Mouse (Mus musculus) left cerebral cortex, postnatal 10 days (tissue): Measurements from ENCODE around the gene Ap5b1. TPM values are rescaled to one million over a fixed set of nuclear protein-coding genes. Genes with fewer than 3 reads are reported as not detected.
A peak's percentile ranks its signal among the peaks of the same experiment; 100 is the strongest.

Experiments
- DNase-seq, 2 experiments: peaks; one replicate each; pipeline ENCODE4 v3.0.0; 2021 to 2022; ENCODE audit warnings: low spot score in 2 of 2, mixed read lengths in 1 of 2; ENCODE audit errors: extremely low spot score in 1 of 2
- intact Hi-C: fragments of 180-260 bp; cut with DNase I; formaldehyde crosslinking; loops from one replicate; pipeline ENCODE4 v1.15.1; 2025
- total RNA-seq, 2 experiments: library from RNA; stranded (reverse); gene quantifications; 2 replicates each; pipeline ENCODE4 v1.2.3; 2021

Gene Ap5b1
- total RNA-seq, 2 experiments from 2014 or later, result 8.3 to 9.2 TPM

DNA sequence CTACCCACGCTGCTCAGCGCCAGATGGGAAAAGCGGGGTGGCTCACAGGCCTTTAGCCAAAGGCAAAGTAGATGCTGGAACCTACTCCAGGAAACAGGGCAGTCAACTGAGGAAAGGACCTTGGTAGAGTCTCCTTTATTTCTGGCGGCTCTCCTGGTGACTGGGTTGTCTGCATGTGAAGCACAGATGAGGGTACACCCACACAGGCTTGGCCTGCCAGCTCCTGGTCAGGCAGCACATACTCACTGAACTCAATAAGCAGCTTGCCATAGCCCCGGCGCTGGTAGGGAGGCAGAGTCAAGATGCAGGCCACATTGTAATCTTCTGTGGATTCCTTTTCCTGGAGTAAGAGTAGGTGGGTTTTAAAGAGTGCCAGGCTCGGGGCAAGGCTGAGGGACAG lies 37.3 kb downstream of the Ap5b1 start:
- intact Hi-C loops, result no loop called here

GRCm38 (mm10) chr19:5606196-5606595 lies 38.4 kb downstream of the Ap5b1 start:
- peak in 1 of 2 experiments; percentile 54 for DNase-seq
- intact Hi-C loops, result no loop called here

More for the DNA sequence above, 37.3 kb downstream of the Ap5b1 start:
- no peak for DNase-seq

DNA sequence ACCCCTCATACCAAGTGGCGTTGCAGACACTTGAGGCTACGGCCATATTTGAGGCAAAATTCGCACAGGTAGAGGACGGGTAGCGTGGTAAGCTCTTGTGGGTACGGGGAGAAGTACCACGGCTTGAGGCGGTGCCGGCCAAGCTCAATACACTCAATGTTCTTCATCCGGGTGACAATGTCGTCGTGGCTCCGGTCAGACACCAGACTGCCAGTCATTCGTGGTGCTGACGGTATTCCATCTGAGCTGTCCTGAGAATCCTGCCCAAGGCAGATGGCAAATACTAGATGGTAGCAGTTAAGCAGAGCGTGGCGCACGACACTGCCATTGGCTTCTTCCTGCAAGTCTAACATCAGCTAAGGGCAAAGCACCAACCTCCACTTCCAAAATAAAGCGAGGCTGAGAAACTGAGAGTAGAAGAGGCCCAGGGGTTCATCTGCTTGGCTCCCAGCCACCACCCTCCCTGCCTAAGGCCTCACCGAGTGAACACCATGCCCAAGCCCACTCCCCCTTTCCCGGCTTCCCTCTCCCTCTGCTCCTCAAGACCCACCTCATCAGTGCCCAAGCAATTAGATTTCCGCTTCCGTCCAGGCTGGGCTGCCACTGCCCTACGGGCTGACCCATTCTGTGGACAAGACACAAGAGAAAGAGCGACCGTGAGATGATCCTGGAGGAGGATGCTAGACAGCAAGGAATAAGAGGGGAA lies 40.0 kb downstream of the Ap5b1 start:
- intact Hi-C loops, result no loop called here
- no peak for DNase-seq

DNA sequence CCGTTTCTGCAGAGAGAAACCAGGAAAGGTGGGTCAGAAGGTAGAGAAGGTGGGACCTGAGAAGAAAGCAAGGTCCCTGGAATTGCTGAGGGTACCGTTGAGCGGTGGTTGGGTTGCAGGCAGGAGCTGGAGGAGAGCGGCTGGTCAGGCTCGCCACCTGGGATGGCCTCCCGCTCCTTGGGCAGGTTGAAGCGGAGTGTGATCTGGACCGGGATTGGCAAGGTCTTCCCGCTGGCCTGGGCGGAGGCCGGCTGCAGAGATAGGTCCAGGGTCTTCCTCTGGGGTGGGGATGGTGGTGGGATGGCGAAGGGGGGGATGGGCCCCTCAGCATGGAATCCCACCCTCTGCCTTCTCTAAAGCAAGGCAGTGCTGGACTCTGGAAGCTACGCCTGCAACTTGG lies 40.9 kb downstream of the Ap5b1 start:
- intact Hi-C loops, result no loop called here

DNA sequence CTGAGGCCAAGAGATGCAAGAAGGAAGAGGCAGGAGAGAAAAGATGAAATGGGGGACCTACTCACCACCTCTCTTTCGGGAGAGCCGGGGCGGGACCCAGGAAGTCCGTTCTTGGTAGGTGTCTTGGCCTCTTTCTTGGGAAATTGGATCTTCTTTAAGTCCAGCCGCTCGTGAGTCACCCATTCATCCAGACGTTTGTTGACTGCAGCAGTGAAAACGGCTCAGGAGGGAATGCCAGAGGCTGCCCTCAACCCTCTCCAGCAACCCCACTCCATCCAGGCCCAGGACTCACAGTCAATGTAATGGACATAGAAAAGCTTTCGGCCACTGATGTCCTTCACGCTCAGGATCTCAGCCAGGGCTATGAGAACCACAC lies 41.3 kb downstream of the Ap5b1 start:
- no peak for DNase-seq
- intact Hi-C loops, result no loop called here

More for the DNA sequence above, 40.9 kb downstream of the Ap5b1 start:
- no peak for DNase-seq

GRCm38 (mm10) chr19:5609547-5610404 lies 42.0 kb downstream of the Ap5b1 start, which contains the start of gene Kat5:
Gene Kat5, minus strand, starts transcription at chr19:5610237.
- peak; percentile 87 to 94 for DNase-seq
- intact Hi-C loops, result no loop called here

DNA sequence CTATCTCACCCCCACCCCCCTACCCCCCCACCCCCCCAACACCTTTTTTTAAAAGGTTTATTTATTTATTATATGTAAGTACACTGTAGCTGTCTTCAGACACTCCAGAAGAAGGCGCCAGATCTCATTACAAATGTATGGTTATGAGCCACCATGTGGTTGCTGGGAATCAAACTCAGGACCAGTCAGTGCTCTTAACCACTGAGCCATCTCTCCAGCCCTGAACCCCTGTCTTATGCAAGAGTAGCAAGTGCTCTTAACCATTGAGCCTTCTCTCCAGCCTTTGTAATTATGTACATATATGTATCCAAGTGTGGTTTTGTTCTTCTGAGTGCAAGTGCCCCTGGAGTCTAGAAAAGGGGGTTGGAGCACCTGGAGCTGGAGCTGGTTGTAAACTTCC lies 44.1 kb downstream of the Ap5b1 start:
- intact Hi-C loops, result no loop called here

GRCm38 (mm10) chr19:5612762-5613411 lies 45.1 kb downstream of the Ap5b1 start:
- intact Hi-C loops, result no loop called here
- DNase-seq, result no peak

More for the DNA sequence above, 44.1 kb downstream of the Ap5b1 start:
- DNase-seq, result no peak

- peak in 1 of 2 experiments; percentile 84 for DNase-seq
- intact Hi-C loops, result no loop called here
These were observed 47.1 kb downstream of the Ap5b1 start for GRCm38 (mm10) chr19:5614953-5615352.

- no peak for DNase-seq
- intact Hi-C loops, result no loop called here
These were observed 52.2 kb downstream of the Ap5b1 start for GRCm38 (mm10) chr19:5620007-5620406.

Other genes with a start within 250 kb of the Ap5b1 start
- gene Catsper1, start 232.3 kb upstream of the Ap5b1 start, total RNA-seq, result not detected
- gene Cst6, start 218.5 kb upstream of the Ap5b1 start, total RNA-seq, result 10 to 100 TPM; 10.4 to 13.8 TPM
- 10 to 100 TPM; 30.0 to 31.0 TPM for gene Eif1ad, start 201.3 kb upstream of the Ap5b1 start, total RNA-seq
- 100 to 1,000 TPM; 113 to 124 TPM for gene Banf1, start 200.9 kb upstream of the Ap5b1 start, total RNA-seq
- 10 to 100 TPM; 80.1 to 97.5 TPM for gene Sart1, start 179.3 kb upstream of the Ap5b1 start, total RNA-seq
- gene Tsga10ip, start 165.5 kb upstream of the Ap5b1 start, total RNA-seq, result not detected
- gene Drap1, start 143.0 kb upstream of the Ap5b1 start, total RNA-seq, result 100 to 1,000 TPM; 188 to 190 TPM
- 10 to 100 TPM; 60.0 to 65.6 TPM for gene AI837181, start 142.9 kb upstream of the Ap5b1 start, total RNA-seq
- not detected for gene Fosl1, start 120.5 kb upstream of the Ap5b1 start, total RNA-seq
- 10 to 100 TPM; 21.9 to 24.0 TPM for gene Ccdc85b, start 110.1 kb upstream of the Ap5b1 start, total RNA-seq
- 10 to 100 TPM; 89.9 to 90.4 TPM for gene Fibp, start 107.4 kb upstream of the Ap5b1 start, total RNA-seq
- gene Ctsw, start 99.5 kb upstream of the Ap5b1 start, total RNA-seq, result 1 to 10 TPM; 2.5 to 4.9 TPM
- 10 to 100 TPM; 18.3 to 18.6 TPM for gene Efemp2, start 94.1 kb upstream of the Ap5b1 start, total RNA-seq
- gene Mus81, start 79.6 kb upstream of the Ap5b1 start, total RNA-seq, result 10 to 100 TPM; 32.2 to 33.3 TPM
- 1,000 to 10,000 TPM; 1,943 to 1,967 TPM for gene Cfl1, start 77.6 kb upstream of the Ap5b1 start, total RNA-seq
- 1 to 10 TPM; 4.8 to 5.4 TPM for gene 1700020D05Rik, start 64.2 kb upstream of the Ap5b1 start, total RNA-seq
- gene Snx32, start 57.5 kb upstream of the Ap5b1 start, total RNA-seq, result 10 to 100 TPM; 76.9 to 77.8 TPM
- gene Ovol1, start 7.4 kb upstream of the Ap5b1 start, total RNA-seq, result not detected
- 10 to 100 TPM; 68.2 to 71.7 TPM for gene Rnaseh2c, start 33.8 kb downstream of the Ap5b1 start, total RNA-seq
- 10 to 100 TPM; 70.9 to 79.7 TPM for gene Kat5, start 42.2 kb downstream of the Ap5b1 start, total RNA-seq
- 10 to 100 TPM; 21.3 to 21.9 TPM for gene Rela, start 69.5 kb downstream of the Ap5b1 start, total RNA-seq
- gene Sipa1, start 95.7 kb downstream of the Ap5b1 start, total RNA-seq, result 10 to 100 TPM; 24.6 to 26.5 TPM
- 10 to 100 TPM; 11.9 to 14.3 TPM for gene Map3k11, start 120.7 kb downstream of the Ap5b1 start, total RNA-seq
- gene Pcnx3, start 120.9 kb downstream of the Ap5b1 start, total RNA-seq, result 10 to 100 TPM; 69.0 to 82.7 TPM
- gene Kcnk7, start 136.3 kb downstream of the Ap5b1 start, total RNA-seq, result not detected
- gene Ehbp1l1, start 158.3 kb downstream of the Ap5b1 start, total RNA-seq, result 10 to 100 TPM; 50.4 to 52.0 TPM
- gene Fam89b, start 161.6 kb downstream of the Ap5b1 start, total RNA-seq, result 10 to 100 TPM; 46.6 to 47.6 TPM
- 10 to 100 TPM; 19.9 to 21.4 TPM for gene Ltbp3, start 172.9 kb downstream of the Ap5b1 start, total RNA-seq
- 10 to 100 TPM; 79.4 to 82.8 TPM for gene Scyl1, start 203.4 kb downstream of the Ap5b1 start, total RNA-seq